Mouse (Mus musculus): ENCODE data around the gene Morn1.

DNA sequence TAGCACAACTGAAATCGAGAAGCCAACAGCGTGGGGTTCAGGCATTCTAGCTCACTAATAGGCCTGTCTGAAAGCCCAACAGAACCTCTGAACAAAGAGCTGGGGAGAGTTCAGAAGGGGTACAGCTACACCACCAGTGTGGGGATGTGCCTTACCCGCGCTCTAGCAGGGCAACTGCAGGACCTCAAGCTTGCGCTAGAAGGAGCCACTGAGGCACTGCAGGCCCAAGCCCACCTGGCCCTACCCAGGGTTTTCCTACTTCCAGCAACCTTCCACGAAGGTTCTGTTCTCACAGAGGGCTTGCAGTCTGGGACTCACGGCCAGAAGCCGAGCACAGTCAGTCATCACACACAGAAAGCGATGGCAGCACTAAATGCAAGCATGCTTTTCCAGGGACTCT lies 11.2 kb upstream of the Morn1 start:
- no peak for TF ChIP-seq CTCF (IDR thresholded peaks at IDR 0.05; ENCODE audit: low read depth)
- TF ChIP-seq EP300 (IDR thresholded peaks at IDR 0.05; ENCODE audit: low read depth) = no peak
